Mouse (Mus musculus) cerebellum, adult 8-10 months (tissue): ENCODE measurements around the gene Knstrn.

ENCODE experiments used
- DNase-seq: peaks from one replicate; pipeline ENCODE4 v3.0.0; 2022

The Knstrn gene

GRCm38 (mm10) chr2:118813981-118814836, at the start of gene Knstrn:
Gene Knstrn, plus strand, starts transcription at chr2:118814003.
- peak; percentile 81 for DNase-seq

- peak; percentile 75 for DNase-seq
Measured at GRCm38 (mm10) chr2:118764094-118764831, 49.5 kb upstream of the Knstrn start.

DNA sequence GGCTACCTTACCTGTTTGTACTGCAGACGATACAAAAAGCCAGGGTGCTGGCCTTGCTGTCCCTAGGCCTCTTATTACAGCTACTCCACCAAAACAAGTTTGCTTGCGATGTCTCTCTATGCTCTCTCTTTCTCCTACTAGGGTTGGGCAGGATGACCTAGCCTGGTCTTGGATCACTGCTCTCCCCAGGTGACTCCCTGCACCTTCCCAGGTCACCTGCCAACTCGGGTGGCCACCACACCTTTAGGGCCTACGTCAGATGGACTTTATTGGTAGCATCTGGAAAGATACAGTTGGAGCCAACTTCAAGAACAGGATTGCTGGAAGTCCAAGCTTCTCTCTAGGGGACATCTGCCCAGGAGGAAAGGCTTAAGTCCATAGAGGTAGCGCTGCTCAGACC, 48.9 kb upstream of the Knstrn start:
- DNase-seq: no peak

- no peak for DNase-seq
Measured at GRCm38 (mm10) chr2:118766041-118767033, 47.5 kb upstream of the Knstrn start.

DNA sequence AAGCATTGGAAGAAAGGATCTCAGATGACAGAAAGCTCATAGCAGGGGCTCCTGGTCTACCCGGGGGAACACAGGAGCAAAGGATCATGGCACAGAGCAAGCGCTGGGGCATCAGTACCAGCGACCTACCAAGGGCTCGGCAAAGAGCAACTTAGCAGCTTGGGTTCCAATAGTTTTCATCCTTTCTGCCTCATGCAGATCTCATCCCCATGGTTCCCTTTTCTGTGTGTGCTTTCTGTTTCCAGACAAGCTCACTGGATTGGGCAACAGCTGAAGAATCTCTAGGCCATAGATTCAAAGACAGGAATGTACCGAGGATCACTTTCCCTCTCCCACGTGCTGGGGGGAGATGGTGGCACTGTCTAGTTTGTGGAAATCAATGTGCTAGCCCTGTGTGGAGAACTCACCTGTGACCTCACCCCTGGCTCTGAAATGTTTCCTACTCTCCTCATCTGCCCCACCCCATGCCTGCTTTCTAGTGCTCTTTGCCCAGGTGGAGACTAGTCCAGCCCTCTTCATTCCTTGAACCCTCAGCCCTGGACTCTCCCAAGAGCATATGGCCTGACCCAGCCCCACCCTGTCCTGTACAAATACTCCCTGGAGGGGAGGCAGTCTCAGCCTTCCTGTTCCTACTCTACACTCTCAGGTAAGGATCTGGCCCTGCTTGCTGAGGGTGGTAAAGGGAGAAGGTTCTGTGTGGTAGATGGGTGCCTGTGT, 41.5 kb upstream of the Knstrn start, which contains the start of gene Phgr1:
Gene Phgr1 (plus strand): TSS at position 612 of the 717 bp plus-strand sequence.
- no peak for DNase-seq

- DNase-seq: no peak
Measured at GRCm38 (mm10) chr2:118774536-118774935, 39.3 kb upstream of the Knstrn start.

GRCm38 (mm10) chr2:118775396-118775795, 38.4 kb upstream of the Knstrn start:
- DNase-seq: no peak

DNA sequence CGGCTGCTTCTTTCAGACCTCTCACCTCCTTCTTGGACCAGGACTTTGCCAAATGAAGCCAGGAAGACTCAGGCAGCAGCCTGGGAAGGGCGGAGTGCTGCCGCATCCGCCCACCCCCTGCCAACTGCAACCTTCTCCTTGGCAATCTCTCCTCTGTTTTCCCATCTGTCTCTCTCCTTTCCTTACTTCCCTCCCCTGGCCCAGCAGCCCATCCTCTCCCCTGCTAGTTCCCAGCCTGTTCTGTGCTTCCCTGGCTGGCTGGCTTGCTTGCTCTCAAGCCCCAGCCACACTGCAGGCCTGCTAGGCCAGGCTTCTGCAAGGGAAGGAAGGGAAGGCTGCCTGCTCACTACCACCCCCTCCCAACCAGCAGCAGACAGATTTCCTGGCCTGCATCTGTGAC, 38.0 kb upstream of the Knstrn start:
- DNase-seq: peak; percentile 70

GRCm38 (mm10) chr2:118776295-118776694, 37.5 kb upstream of the Knstrn start:
- no peak for DNase-seq

GRCm38 (mm10) chr2:118778418-118778817, 35.4 kb upstream of the Knstrn start:
- DNase-seq: no peak

DNA sequence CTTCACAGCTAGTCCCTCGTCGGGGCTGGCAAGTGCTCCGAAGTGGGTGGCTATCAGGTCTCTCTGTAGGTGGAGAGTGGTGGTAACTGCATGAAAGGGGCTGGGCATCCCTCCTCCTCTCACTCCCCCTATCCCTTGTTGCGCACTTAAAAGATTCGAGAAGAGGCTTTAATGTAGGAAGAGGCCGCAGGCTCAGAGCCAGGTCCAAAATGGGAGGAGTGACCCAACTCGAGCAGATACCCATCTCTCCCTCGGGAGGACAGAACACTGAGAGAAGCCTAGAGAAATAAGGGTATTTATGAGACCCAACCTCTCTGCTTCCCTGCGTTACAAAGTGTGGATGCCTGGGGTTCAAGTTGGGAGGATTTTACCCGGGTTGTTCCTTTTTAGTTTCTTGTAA, 34.7 kb upstream of the Knstrn start:
- no peak for DNase-seq

GRCm38 (mm10) chr2:118779504-118780480, 34.0 kb upstream of the Knstrn start, which contains the start of gene Disp2:
Gene Disp2, plus strand, starts transcription at chr2:118779719.
- peak; percentile 92 for DNase-seq

GRCm38 (mm10) chr2:118781115-118781514, 32.7 kb upstream of the Knstrn start:
- DNase-seq: no peak

DNA sequence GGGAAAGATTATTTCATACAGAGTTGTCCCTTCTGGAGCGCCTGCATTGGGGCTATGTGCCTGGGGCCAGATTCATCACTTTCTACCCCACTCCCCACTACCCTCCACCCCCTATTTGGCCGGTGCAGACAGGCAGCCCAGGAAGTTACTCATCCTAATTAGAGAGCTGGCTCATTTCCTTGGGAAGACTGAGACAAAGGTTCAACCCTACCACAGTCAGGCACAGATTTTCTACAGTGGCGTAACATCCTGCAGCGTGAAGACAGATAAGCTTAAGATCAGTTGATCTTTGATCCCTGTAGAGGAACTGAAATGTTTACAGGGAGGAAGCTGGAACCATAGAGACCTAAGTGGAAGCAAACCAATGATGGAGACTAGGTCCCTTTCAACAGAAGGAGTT, 31.5 kb upstream of the Knstrn start:
- no peak for DNase-seq

- DNase-seq: no peak
Measured at GRCm38 (mm10) chr2:118783093-118783492, 30.7 kb upstream of the Knstrn start.

DNA sequence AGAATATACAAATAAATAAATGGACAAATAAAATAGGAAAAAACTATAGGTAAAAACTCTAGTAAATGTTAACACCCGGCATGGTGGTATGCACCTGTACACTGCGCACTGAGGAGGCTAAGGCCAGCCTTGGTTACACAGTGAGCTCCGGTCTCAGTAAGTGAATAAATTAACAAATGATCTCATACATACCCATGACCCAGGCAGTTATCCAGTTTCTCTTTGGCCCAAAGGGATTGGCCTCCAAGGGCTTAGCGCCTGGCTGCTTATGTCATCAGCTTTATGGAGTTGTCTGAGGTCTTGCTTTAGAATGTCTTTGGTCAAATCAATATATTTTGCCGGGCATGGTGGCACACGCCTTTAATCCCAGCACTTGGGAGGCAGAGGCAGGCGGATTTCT, 30.1 kb upstream of the Knstrn start:
- no peak for DNase-seq

GRCm38 (mm10) chr2:118786525-118786924, 27.3 kb upstream of the Knstrn start:
- DNase-seq: no peak

- peak; percentile 79 for DNase-seq
Measured at GRCm38 (mm10) chr2:118789501-118789900, 24.3 kb upstream of the Knstrn start.

DNA sequence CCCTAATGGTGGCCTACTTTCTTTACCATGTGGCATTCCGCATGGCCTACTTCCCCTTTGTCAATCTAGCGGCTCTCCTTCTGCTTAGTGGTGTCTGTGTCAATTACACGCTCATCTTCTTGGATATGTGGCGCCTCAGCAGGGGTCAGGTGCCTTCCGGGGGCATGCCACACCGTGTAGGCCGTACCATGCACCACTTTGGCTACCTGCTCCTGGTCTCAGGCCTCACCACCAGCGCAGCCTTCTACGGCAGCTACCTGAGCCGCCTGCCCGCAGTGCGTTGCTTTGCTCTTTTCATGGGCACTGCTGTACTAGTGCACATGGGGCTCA, 23.6 kb upstream of the Knstrn start:
- DNase-seq: no peak
